Mouse (Mus musculus) thymus, adult 2 months (tissue): ENCODE measurements around the gene G6pc.

Experiments
- CTCF ChIP-seq: fragments of 200-500 bp; IDR thresholded peaks from 2 replicates; pipeline ENCODE4 v1.5.1; 2012; ENCODE audit warnings: mild to moderate bottlenecking, control low read depth, low read length, moderate library complexity, borderline replicate concordance; ENCODE audit not compliant: control insufficient read depth, poor library complexity, insufficient read depth; ENCODE audit errors: extremely low read depth
- POLR2A ChIP-seq: fragments of 200-500 bp; IDR thresholded peaks from 2 replicates; pipeline ENCODE4 v1.6.1; 2012; ENCODE audit warnings: mild to moderate bottlenecking, low read length, control low read depth, moderate library complexity; ENCODE audit not compliant: control insufficient read depth, poor library complexity, insufficient read depth; ENCODE audit errors: extremely low read depth

- TF ChIP-seq CTCF (no peak), POLR2A (no peak)
These were observed 7.1 kb downstream of the G6pc start for GRCm38 (mm10) chr11:101374421-101374938.
